Mouse (Mus musculus) heart, embryonic 12.5 days (tissue): ENCODE results near the gene Spag4. TPM values are rescaled to one million over a fixed set of nuclear protein-coding genes. Genes with fewer than 3 reads are reported as not detected.

Source experiments
- ATAC-seq: fragments of 200-750 bp; cut with Nextera tagmentation; 2 replicates; pipeline ENCODE4 v1.8.0; 2017; ENCODE audit warnings: moderate TSS enrichment, moderate library complexity; ENCODE audit not compliant: insufficient number of reproducible peaks, low FRiP score
- H3K27ac ChIP-seq: fragments of 300-500 bp; sonication (generic); 2 replicates; pipeline ENCODE4 v1.5.1; 2016; ENCODE audit warnings: mild to moderate bottlenecking, moderate library complexity; ENCODE audit not compliant: poor library complexity, severe bottlenecking
- H3K27me3 ChIP-seq: fragments of 300-500 bp; sonication (generic); replicated peaks from 2 replicates; pipeline ENCODE4 v1.6.1; 2016; ENCODE audit warnings: mild to moderate bottlenecking, moderate library complexity
- H3K36me3 ChIP-seq: fragments of 300-500 bp; sonication (generic); 2 replicates; pipeline ENCODE4 v1.6.1; 2016; ENCODE audit warnings: mild to moderate bottlenecking, moderate library complexity
- H3K4me1 ChIP-seq: fragments of 300-500 bp; sonication (generic); replicated peaks from 2 replicates; pipeline ENCODE4 v1.6.1; 2016; ENCODE audit warnings: mild to moderate bottlenecking
- H3K4me2 ChIP-seq: fragments of 300-500 bp; sonication (generic); 2 replicates; pipeline ENCODE4 v1.6.1; 2016; ENCODE audit warnings: mild to moderate bottlenecking, moderate library complexity
- H3K4me3 ChIP-seq: fragments of 300-500 bp; sonication (generic); 2 replicates; pipeline ENCODE4 v1.5.1; 2016; ENCODE audit warnings: mild to moderate bottlenecking
- H3K9ac ChIP-seq: fragments of 300-500 bp; sonication (generic); 2 replicates; pipeline ENCODE4 v1.6.1; 2016; ENCODE audit warnings: mild to moderate bottlenecking, moderate library complexity
- H3K9me3 ChIP-seq: fragments of 300-500 bp; sonication (generic); replicated peaks from 2 replicates; pipeline ENCODE4 v1.6.1; 2016; ENCODE audit warnings: mild to moderate bottlenecking, moderate library complexity
- WGBS: fragments of 180-500 bp; shearing (Covaris S2); methylation state at CpG from one replicate; pipeline ENCODE4 v1.1.7; 2016; 5-methylcytosine and 5-hydroxymethylcytosine counted together
- polyA plus RNA-seq: library from polyadenylated mRNA; unstranded; fragments of >200 nt; fragmentation: Nextera tagmentation; extraction: Ambion mirVana; gene quantifications from 2 replicates; pipeline ENCODE4 v1.2.1, GENCODE M21; 2016

The Spag4 gene
- polyA plus RNA-seq, 1 experiment from 2014 or later = 3.3 TPM

GRCm38 (mm10) chr2:156071236-156071635 lies 6.3 kb downstream of the Spag4 start:
- Histone ChIP-seq H3K27me3 (no peaks in the 10 kb centered on the region), H3K4me1 (peaks cover 3% of the 10 kb centered on the region), H3K36me3 (peaks cover 84% of the 10 kb centered on the region), H3K4me2 (no peak overlapping the region), H3K4me3 (no peak overlapping the region), H3K27ac (no peak overlapping the region), H3K9ac (no peak overlapping the region), H3K9me3 (no peaks in the 10 kb centered on the region)
- ATAC-seq = no peak
- 93% methylated on average over 10 of the region's 10 CpGs for whole genome bisulfite sequencing

GRCm38 (mm10) chr2:156073725-156074124 lies 8.8 kb downstream of the Spag4 start:
- no peak overlapping the region for H3K9ac ChIP-seq
- H3K27ac ChIP-seq = no peak overlapping the region
- H3K9me3 ChIP-seq = no peaks in the 10 kb centered on the region
- no peak for ATAC-seq
- no peaks in the 10 kb centered on the region for H3K27me3 ChIP-seq
- H3K4me2 ChIP-seq = no peak overlapping the region
- no peaks in the 10 kb centered on the region for H3K4me1 ChIP-seq
- H3K36me3 ChIP-seq = peaks cover 99% of the 10 kb centered on the region
- WGBS = 93% methylated on average over 15 of the region's 15 CpGs
- H3K4me3 ChIP-seq = no peak overlapping the region

- WGBS = 86% methylated on average over 7 of the region's 7 CpGs
- H3K36me3 ChIP-seq = peaks cover 67% of the 10 kb centered on the region
Observed at GRCm38 (mm10) chr2:156077461-156077860, 12.5 kb downstream of the Spag4 start.

GRCm38 (mm10) chr2:156078421-156079182 lies 13.6 kb downstream of the Spag4 start:
- Histone ChIP-seq H3K36me3 (peaks cover 55% of the 10 kb centered on the region), H3K4me2 (no peak overlapping the region), H3K9me3 (no peaks in the 10 kb centered on the region), H3K4me1 (peaks cover 29% of the 10 kb centered on the region), H3K4me3 (no peak overlapping the region), H3K9ac (no peak overlapping the region), H3K27me3 (no peaks in the 10 kb centered on the region), H3K27ac (no peak overlapping the region)
- no peak for ATAC-seq
- WGBS = 90% methylated on average over 16 of the region's 16 CpGs

More at GRCm38 (mm10) chr2:156077461-156077860, 12.5 kb downstream of the Spag4 start:
- Histone ChIP-seq H3K4me1 (peaks cover 26% of the 10 kb centered on the region), H3K9me3 (no peaks in the 10 kb centered on the region), H3K9ac (no peak overlapping the region), H3K4me2 (no peak overlapping the region), H3K27me3 (no peaks in the 10 kb centered on the region), H3K27ac (no peak overlapping the region), H3K4me3 (no peak overlapping the region)
- ATAC-seq = no peak

GRCm38 (mm10) chr2:156079183-156079560 lies 14.2 kb downstream of the Spag4 start:
- peaks cover 50% of the 10 kb centered on the region for H3K36me3 ChIP-seq
- H3K4me3 ChIP-seq = no peak overlapping the region
- no peaks in the 10 kb centered on the region for H3K27me3 ChIP-seq
- 80% methylated on average over 8 of the region's 8 CpGs for WGBS
- peak; percentile 40 for ATAC-seq
- H3K9me3 ChIP-seq = no peaks in the 10 kb centered on the region
- H3K9ac ChIP-seq = no peak overlapping the region
- no peak overlapping the region for H3K4me2 ChIP-seq
- H3K4me1 ChIP-seq = peaks cover 29% of the 10 kb centered on the region
- H3K27ac ChIP-seq = no peak overlapping the region

- Histone ChIP-seq H3K9ac (no peak overlapping the region), H3K4me1 (peaks cover 29% of the 10 kb centered on the region), H3K27me3 (no peaks in the 10 kb centered on the region), H3K4me2 (no peak overlapping the region), H3K9me3 (no peaks in the 10 kb centered on the region), H3K36me3 (peaks cover 45% of the 10 kb centered on the region), H3K4me3 (no peak overlapping the region), H3K27ac (no peak overlapping the region)
- ATAC-seq = peak; percentile 41; the same call in 1 of the 2 replicates
- WGBS = 39% methylated on average over 4 of the region's 4 CpGs
Observed at GRCm38 (mm10) chr2:156079674-156080073, 14.7 kb downstream of the Spag4 start.

- WGBS = 89% methylated on average over 7 of the region's 7 CpGs
- no peak for ATAC-seq
- peaks cover 29% of the 10 kb centered on the region for H3K4me1 ChIP-seq
- 0 out of 2 replicates have a peak overlapping the region, but pooled peaks have one; percentile 13 for H3K27ac ChIP-seq
- no peak overlapping the region for H3K4me3 ChIP-seq
- H3K36me3 ChIP-seq = peaks cover 37% of the 10 kb centered on the region
- H3K4me2 ChIP-seq = no peak overlapping the region
- H3K27me3 ChIP-seq = no peaks in the 10 kb centered on the region
- no peaks in the 10 kb centered on the region for H3K9me3 ChIP-seq
- H3K9ac ChIP-seq = no peak overlapping the region
Observed at GRCm38 (mm10) chr2:156080391-156080790, 15.4 kb downstream of the Spag4 start.

GRCm38 (mm10) chr2:156084541-156084940 lies 19.6 kb downstream of the Spag4 start:
- no peak for ATAC-seq
- Histone ChIP-seq H3K4me3 (no peak overlapping the region), H3K4me1 (peaks cover 33% of the 10 kb centered on the region), H3K9ac (no peak overlapping the region), H3K9me3 (no peaks in the 10 kb centered on the region), H3K27ac (no peak overlapping the region), H3K36me3 (peaks cover 12% of the 10 kb centered on the region), H3K27me3 (no peaks in the 10 kb centered on the region), H3K4me2 (no peak overlapping the region)
- WGBS = 84% methylated on average over 3 of the region's 3 CpGs

- H3K36me3 ChIP-seq = peaks cover 25% of the 10 kb centered on the region
- H3K9me3 ChIP-seq = no peaks in the 10 kb centered on the region
- 85% methylated on average over 7 of the region's 7 CpGs for WGBS
- H3K4me3 ChIP-seq = no peak overlapping the region
- H3K27ac ChIP-seq = no peak overlapping the region
- H3K4me2 ChIP-seq = no peak overlapping the region
- no peak overlapping the region for H3K9ac ChIP-seq
- peak; percentile 39; the same call in 1 of the 2 replicates for ATAC-seq
- H3K27me3 ChIP-seq = no peaks in the 10 kb centered on the region
- H3K4me1 ChIP-seq = peaks cover 13% of the 10 kb centered on the region
Observed at GRCm38 (mm10) chr2:156087391-156088110, 22.6 kb downstream of the Spag4 start.

GRCm38 (mm10) chr2:156089799-156090198 lies 24.8 kb downstream of the Spag4 start:
- no peaks in the 10 kb centered on the region for H3K27me3 ChIP-seq
- no peak for ATAC-seq
- H3K9ac ChIP-seq = no peak overlapping the region
- WGBS = 92% methylated on average over 1 of the region's 1 CpGs
- H3K4me3 ChIP-seq = no peak overlapping the region
- no peak overlapping the region for H3K27ac ChIP-seq
- H3K4me2 ChIP-seq = no peak overlapping the region
- no peaks in the 10 kb centered on the region for H3K9me3 ChIP-seq
- H3K4me1 ChIP-seq = peaks cover 9% of the 10 kb centered on the region
- peaks cover 25% of the 10 kb centered on the region for H3K36me3 ChIP-seq

- H3K4me1 ChIP-seq = peaks cover 2% of the 10 kb centered on the region
- no peaks in the 10 kb centered on the region for H3K27me3 ChIP-seq
- WGBS = 87% methylated on average over 5 of the region's 5 CpGs
- no peak overlapping the region for H3K9ac ChIP-seq
- ATAC-seq = no peak
- no peak overlapping the region for H3K4me3 ChIP-seq
- no peaks in the 10 kb centered on the region for H3K9me3 ChIP-seq
- peaks cover 39% of the 10 kb centered on the region for H3K36me3 ChIP-seq
- no peak overlapping the region for H3K4me2 ChIP-seq
- H3K27ac ChIP-seq = no peak overlapping the region
Observed at GRCm38 (mm10) chr2:156091926-156092325, 27.0 kb downstream of the Spag4 start.
